Mouse (Mus musculus) cerebellum, adult (tissue): ENCODE measurements around the gene Tspan32.
A peak's percentile ranks its signal among the peaks of the same experiment; 100 is the strongest.

ENCODE experiments used
- ATAC-seq: cut with Nextera tagmentation; 2 replicates; pipeline ENCODE4 v1.9.2; 2017; ENCODE audit warnings: mild to moderate bottlenecking, moderate library complexity, mixed read lengths; ENCODE audit not compliant: insufficient number of reproducible peaks, low FRiP score, low TSS enrichment

Tspan32 gene

DNA sequence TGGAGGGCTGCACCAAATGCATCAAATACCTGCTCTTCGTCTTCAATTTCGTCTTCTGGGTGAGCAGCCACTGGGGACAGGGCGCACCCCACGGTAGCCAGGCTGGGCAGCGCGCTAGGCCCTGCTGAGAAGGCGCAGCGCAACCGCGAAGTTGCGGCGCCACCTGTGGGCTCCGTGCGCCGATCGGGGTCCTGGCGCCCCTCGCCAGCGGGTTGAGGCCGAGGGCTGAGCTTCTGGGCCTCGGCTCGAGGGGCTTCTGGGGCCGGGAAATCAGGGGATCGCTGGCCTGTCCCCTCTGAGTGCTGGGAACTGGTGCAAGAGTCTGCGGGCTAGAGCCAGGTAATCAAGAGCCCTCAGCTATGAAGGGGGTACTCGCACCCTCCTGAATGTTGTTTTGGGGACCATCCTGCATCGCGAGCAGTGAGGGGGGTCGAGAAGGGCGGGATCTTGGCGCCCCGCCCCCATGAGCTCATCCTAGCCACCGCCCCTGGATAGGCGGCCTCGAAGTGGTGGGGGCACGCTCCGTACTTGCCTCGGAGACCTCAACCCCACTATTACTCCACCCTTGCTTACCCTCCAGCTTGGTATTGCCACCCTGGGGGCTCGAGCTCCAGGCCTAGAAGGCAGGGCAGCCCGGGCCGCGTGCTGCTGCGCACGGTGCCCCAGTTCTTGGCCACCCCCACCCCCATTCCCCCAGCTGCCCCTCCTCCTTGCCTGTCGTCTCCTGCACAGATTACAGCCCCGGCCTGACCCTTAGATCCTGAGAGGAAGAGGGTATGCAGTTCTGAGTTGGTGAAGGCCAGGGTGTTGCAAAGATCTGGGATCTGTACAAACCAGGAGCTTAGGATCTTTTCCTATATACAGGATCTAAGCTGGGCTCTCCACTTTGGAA lies 48.4 kb downstream of the Tspan32 start:
- ATAC-seq, result peak; percentile 19; the same call in 1 of the 2 replicates

DNA sequence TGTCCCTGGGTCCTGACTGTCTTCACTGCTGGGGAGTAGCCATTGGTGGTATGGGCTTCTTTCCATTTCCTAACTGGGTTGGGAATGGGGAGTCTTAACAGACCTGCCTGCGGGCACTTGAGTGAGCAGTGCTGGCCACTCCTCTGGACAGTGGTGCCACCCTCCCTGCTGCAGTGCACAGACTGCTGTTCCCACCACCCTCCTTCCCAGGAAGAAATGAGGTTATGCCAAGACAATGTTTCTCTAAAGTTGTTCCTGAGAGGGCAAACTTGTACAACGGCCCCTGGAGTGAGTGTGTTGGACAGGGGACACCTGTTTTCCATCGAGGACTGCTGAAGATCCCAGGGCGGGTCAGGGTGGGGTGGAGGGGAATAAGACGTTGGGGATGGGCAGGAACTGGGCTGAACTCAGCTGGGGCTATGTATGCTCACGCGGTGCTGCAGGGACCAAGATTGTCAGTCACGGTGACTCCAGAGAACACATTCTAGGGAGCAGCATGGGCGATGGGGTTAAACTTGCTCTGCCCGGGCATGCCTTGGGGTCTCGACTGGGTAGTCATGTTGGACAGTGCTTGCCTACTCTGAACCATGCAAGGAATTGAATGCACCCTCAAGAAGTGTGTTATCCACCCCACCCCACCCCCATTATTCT lies 49.2 kb downstream of the Tspan32 start:
- no peak for ATAC-seq

DNA sequence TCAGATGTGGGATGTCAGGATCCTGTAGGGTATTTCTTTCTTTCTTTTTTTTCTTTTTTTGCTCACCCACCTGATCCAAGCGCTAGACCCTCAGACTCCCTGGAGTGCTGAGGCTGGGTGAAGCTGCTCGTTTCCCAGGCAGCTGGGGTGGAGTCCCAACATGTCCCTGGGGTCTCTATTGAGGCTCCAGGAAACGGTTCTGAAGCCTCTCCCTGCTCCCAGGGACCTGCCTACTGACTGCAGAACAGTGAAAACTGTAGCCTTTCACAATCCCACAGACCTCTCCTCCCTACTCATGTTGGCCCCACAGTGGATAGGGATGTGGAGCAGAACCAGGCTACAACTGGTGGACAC lies 49.7 kb downstream of the Tspan32 start:
- ATAC-seq, result no peak

DNA sequence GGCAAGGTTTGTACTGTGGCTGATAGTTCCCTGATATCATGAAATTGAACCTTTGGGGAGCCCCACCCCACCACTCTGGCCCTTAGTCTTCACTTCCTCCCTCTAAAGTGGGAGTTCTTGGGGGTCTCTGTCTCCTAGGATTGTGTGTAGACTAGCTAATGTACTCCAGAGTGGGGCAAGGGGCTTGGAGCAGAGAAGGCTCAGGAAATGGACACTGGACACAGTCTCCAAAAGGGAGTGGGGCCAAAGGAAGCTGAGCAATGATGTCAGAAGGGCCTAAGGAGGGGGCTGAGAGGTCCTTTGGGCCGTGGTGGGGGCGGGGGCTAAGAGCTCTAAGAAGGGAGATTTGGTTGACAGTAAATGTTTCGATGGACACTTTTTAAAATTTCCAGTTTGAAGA lies 50.2 kb downstream of the Tspan32 start:
- no peak for ATAC-seq

DNA sequence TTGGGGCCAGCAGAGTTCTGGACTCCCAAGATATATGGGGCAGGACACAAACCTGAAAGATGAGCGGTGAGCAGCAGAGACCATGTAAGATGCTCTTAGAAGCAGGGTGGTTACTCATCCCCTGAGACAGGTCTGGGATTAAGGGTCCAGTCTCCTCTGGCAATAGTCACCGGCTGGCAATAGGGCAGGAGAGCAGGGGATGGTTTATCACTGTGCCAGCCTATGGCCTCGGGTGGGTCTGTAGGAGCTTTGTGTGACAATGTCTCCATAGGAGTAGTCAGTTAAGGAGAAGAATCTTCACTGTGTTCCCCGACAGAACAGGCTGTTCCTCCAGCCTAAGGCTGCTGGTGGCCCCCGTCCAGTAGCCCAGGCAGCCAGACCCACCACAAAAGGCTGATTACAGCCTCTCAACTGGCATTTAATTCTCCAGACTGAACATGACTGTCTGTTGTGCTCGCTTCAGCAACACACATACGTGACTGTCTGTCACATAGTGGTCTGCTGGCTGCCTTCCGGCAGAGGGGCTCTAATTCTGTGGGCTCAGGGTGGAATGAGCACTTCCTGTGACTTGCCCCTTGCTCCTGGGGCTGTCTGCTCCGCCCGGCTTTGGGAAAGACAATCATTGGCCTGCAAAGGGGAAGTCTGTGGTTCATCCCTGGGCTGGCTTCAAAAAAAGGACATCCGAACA lies 50.8 kb downstream of the Tspan32 start:
- ATAC-seq, result no peak

DNA sequence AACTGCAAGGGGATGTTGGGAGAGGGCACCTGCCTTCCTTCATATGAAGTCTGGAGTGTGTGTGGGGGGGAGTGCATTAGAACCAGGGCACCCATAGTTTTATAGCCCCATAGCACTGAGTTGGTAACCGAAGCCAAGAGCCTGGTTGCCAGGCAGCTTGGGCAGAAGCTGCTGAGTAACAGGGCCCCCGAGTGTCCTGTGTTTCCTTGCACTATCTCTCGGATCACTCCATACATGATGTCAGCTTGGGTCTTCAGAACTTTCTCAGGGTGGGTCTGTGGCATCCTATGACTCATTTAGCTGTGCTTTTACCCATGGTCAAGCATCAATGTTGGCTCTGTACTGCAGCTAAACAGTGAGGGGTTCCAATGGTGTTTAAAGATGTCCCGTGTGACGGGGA lies 52.2 kb downstream of the Tspan32 start:
- no peak for ATAC-seq

DNA sequence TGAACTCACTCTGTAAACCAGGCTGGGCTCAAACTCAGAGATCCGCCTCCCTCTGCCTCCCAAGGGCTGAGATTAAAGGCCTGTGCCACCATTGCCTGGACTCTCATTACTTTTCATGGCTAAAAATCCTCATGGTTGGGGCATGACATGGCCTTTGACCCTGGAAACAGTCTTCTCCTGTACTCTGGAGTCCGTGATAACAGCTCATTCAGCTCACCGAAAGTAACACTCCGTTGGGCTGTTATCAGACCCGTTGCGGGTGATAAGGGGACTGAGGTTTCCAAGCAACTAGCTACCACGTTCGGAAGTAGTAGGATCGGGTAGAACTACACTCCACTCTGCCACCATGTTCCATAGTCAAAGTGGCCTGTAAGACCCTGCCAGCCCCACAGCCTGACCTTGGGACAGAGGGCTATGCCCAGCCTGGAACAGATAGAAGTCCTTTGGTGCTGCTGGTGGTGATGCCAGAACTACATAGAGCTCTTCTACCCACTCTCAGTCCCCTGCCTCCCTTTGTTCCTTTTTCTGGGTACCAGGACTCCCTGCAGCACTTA lies 52.9 kb downstream of the Tspan32 start:
- ATAC-seq, result no peak

DNA sequence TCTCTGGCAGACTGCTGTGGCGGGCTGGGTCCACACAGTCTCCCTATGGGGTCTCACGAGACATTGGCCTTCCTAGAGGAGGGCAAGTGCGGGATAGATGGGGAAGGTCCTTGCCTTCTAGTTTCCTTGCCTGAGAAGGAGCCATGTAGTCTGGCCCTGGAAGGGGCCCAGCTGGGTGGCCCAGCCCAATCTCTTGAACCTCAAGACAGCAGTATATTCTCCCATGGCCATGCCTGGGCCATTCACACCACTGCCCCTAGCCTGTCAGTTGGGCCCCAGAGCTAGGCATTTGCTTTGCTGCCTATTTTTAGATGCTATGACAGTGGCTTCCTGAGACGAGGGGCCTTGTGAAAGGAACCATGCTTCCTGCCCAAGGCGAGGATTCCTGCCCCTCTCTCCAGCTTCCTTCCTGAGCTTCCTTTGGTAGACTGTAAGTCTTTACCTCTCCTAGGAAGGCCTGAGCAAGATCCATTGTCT lies 53.4 kb downstream of the Tspan32 start:
- no peak for ATAC-seq

DNA sequence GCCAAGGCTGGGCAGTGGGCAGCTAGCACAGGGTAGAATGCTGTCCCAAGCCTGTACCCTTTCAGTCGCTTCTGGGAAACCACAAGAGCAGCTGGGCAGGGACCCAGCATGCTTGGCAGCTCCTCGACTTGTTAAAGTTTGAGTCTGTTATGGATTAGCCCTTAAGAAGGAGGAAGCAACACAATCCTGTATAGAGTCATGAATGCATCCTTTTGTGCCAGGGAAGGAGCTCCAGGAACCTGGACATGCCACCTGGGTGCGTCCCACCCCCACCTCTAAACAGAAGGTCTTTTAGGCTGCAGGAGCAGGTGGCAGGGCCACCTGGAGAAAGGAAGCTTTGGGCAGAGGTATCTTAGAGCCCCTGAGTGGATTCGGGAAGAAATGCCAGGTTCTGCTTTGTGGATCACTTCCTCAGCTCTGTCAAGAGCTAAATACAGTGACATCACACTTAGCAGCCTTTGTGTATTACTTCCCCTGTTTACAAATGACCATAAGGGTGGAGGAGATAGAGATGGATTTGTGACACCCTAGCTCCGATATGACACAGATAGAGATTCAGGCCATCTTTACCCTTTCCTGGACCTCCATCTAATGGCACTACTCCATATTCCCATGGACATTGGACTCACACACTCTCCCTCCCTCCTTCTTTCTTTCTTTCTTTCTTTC lies 54.5 kb downstream of the Tspan32 start:
- ATAC-seq, result no peak

DNA sequence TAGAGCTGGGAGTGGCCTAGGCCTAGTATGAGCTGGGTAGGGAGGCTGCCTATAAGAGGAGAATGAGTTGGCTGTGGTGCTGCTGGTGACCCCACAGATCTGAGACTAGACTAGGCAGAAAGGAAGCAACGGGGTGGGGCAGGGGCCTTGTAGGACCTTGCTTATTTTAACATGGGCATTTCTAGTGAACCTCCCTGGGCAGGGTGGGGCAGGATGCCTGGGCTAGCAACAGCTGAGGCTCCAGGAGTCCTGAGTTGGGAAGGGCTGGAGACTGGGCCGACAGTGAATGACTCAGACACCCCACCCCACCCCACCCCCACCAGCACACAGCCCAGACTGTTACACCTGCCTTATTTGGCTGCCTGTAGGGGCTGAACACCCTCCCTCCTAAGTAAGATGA lies 57.9 kb downstream of the Tspan32 start:
- no peak for ATAC-seq

DNA sequence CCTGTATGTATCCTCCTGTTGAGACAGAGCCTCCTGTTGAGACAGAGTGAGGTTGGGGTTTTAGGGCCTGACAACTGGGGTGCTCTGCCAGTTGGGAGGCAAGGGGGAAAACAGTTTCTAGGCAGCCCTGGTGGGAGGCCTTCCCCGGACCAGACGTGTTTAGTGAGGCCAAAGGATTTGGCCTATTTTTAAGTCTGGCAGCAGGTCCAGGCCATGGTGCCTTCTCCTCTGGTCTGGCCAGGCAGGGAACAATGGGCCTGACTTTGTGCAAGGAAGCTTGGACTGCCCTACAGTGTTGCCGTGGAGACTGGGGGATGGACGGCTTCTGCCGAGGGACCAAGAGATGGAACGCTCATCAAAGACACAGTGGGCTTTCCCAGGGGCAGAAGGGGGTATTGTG lies 59.4 kb downstream of the Tspan32 start:
- ATAC-seq, result no peak

DNA sequence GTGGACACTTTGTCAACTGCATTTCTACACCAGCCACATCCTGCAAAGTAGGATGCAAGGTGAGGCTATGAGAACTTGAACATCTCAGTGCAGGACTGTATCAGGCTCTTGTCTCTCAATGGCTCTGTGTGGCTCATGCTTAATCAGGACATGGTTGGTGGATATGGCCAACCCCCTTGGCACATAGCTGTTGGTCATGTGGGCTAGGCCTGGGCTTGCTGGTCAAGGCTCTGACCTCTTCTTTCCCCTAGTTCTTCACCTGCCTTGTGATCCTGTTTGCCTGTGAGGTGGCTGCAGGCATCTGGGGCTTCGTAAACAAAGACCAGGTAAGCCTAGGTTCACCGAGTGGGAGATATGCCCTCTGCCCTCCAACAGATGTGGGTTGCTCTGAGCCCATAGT lies 60.8 kb downstream of the Tspan32 start:
- no peak for ATAC-seq

DNA sequence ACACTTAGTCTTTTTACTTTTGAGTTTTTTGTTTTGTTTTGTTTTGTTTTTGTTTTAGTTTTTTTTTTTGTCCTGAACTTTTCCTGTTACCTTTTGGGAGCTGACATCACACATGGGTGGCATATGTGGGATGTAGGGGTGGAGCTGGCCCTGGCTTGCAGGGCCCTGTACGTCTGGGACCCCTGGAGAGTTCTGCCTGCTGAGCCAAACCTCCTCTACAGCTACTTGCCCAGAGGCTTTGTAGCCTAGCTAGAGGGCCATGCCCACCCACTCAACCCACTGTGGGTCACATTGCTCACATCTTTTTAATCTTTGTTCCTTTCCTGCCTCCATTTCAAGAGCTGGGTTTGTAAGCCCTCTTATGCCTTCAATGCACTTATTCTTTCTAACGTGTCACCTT lies 62.6 kb downstream of the Tspan32 start:
- no peak for ATAC-seq

DNA sequence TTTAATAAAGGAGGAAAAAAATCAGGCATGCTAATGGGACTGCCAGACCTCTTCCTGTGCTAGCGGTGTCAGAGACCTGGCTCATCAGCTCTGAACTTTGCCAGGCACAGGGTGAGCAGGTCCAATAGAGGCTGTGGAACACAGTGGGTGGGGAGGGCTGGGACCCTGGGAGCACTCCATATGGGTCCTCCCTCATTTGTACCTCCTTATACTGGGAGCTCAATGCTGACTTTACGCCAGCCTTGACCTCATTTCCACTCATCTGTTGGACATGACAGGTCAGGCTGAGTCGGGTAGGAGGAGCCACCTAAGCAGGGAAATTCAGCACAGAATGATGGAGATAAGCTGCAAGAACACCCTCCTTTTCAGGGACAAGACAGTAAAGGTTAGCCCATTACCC lies 63.1 kb downstream of the Tspan32 start:
- no peak for ATAC-seq

DNA sequence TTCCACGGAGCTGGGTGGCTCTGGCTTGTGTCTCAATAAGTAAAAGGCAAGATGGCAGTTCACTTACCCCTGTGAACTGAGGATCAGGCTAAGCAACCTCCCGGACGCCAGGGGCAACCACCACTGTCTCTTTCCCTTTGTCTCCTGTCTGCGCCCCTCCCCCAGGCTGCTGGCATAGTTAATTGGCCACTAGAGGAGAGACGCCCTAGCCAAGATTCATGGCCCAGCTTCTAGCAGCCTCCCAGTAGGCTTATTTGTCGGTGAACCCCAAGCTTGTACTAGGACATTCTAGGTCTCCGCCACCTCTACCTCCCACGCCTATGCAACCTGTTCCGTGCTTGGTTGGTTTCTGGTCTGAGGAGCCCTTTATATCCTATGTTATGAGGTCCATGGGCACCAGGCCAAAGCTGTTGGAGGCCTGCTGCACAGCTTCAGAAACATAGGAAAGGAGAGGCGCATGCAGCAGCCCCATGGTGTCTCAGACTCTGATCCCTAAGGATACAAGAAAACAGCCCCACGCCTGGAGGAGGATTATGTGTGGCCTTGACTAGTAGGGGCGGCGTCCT lies 63.6 kb downstream of the Tspan32 start:
- no peak for ATAC-seq

DNA sequence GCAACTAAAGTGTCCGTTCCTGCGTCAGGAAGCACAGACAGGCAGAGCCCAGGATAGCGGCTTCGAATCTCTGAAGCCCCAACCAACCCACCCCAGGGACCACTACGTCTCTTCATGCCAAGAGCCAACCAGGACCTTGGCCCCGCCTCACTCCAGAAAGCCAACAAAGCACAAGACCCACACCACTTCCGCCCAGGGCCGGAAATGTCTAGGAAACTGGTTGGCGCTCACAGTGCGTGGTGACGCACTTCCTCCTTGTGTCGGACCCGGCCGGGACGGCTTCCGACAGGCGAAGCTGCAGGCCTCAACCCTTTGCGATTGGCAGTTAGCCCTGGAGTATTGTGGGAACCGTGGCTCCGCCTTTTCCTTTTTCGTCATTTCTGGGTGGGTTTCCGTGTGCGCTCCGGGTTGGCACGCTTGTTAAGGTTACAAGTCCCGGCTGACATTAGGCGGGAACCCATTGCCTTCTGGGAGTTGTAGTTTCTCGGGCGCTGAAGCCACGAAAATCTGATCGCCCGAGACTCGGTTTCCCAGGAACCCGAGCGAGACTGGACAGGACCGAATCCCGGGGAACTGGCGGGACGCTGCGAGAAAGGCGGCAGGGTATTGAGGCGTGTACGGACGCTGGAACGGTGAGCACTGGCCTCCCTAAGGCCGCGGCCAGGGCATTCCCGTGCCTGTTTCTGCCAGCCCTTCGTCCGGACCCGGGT lies 64.2 kb downstream of the Tspan32 start, which contains the start of gene Tssc4:
Gene Tssc4 (plus strand): TSS at position 368 of the 710 bp plus-strand sequence.
- ATAC-seq, result peak; percentile 90
